Comparison of ENCODE assay signal across 26 mouse cellular contexts in the genomic region with DNA sequence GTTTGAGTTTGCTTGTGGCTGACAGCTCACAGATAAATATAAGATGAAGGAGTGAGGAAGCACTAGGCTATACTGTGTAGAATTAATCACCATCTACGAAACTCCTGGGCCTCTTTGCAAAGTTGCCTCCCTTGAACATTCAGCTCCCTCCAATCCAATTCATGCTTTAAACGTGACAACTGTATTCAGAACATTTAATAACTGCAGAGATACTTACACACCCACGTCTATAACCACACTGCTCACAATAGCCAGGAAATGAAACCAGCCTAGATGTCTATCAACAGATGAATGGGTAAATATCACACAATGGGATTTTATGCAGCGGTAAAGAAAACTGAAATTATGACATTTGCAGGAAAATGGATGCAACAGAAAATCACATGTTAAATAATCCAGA. TPM values are rescaled to one million over a fixed set of nuclear protein-coding genes. Genes with fewer than 3 reads are reported as not detected.
DNase-seq lines count a peak whose midpoint lies in the region; ATAC-seq lines count a peak whose summit lies in the region.
"Had no signal": no experiment of that assay in that cellular context is flagged by ENCODE, and none has a peak within 500 bp of the region (broad histone marks: within the 10 kb centered on the region; RNA-seq: fewer than 3 reads in every experiment).

No protein-coding gene starts in this region.

- peak; percentile 21 for DNase-seq in CD4-positive, CD25-positive, alpha-beta regulatory T cell, adult 2 months (ENCODE audit: low read depth, low spot score)
- DNase-seq in CD4-positive helper T cell, adult 2 months (ENCODE audit: low read depth, low spot score), result peak; percentile 49
- peak; percentile 11 for DNase-seq in naive thymus-derived CD4-positive, alpha-beta T cell, adult 2 months (ENCODE audit: low read depth)
- DNase-seq in frontal cortex, postnatal 14 days (ENCODE audit: low spot score in 2 of 2), result no peak
- no peak for DNase-seq in left cerebral cortex, adult 9 months (ENCODE audit: low spot score in 2 of 2)
- DNase-seq: adrenal gland, adult 2 months; adrenal gland, postnatal 10 days; adrenal gland, postnatal 25 days; B cell, adult 2 months; cerebellum, adult 11 months; cerebellum, adult 18-20 months; cerebellum, adult 8-10 months; cerebellum, adult 9-11 months; cerebellum, postnatal 14 days; cerebellum, postnatal 36 days; embryo, embryonic 11 days; forebrain, postnatal 0 days had no signal

- no peak for ATAC-seq in CD4-positive, CD25-positive, alpha-beta regulatory T cell, adult 4 months
- ATAC-seq: forebrain, embryonic 13.5 days; forebrain, embryonic 15.5 days; forebrain, postnatal 0 days had no signal

RNA-seq across cellular contexts. Expression of a gene that starts 59.3 kb away (rescaled TPM):
- not detected for polyA plus RNA-seq in CD4-positive, CD25-positive, alpha-beta regulatory T cell, adult 4 months (2017; shearing (Covaris generic))
- polyA plus RNA-seq: adrenal gland, adult 2 months; brain, embryonic 14.5 days; embryonic facial prominence, embryonic 11.5 days; embryonic facial prominence, embryonic 13.5 days; embryonic facial prominence, embryonic 15.5 days; erythroblast, embryonic 14.5 days; forebrain, embryonic 11.5 days; forebrain, embryonic 13.5 days; forebrain, embryonic 15.5 days; forebrain, postnatal 0 days had no signal

Comparison
In these comparisons a context has a peak if more than half of its experiments do, and no peak if none do; other contexts are left out.
1. DNase-seq: peak in CD4-positive, CD25-positive, alpha-beta regulatory T cell, adult 2 months (single experiment), CD4-positive helper T cell, adult 2 months (single experiment) and naive thymus-derived CD4-positive, alpha-beta T cell, adult 2 months (single experiment); none in frontal cortex, postnatal 14 days (0 of 2) and left cerebral cortex, adult 9 months (0 of 2).